In genomic region chrX:149390928-149391327, GRCm38 (mm10) we compare ENCODE assay signal across 40 mouse cellular contexts. TPM values are rescaled to one million over a fixed set of nuclear protein-coding genes. Genes with fewer than 3 reads are reported as not detected.
"Had no signal": no experiment of that assay in that cellular context is flagged by ENCODE, and none has a peak within 500 bp of the region (broad histone marks: within the 10 kb centered on the region; RNA-seq: fewer than 3 reads in every experiment).

No protein-coding gene starts in this region.

RNA-seq across cellular contexts. Expression of gene Gm15085, which starts 56.5 kb away (rescaled TPM):
- total RNA-seq: left cerebral cortex, adult 8-10 months; left cerebral cortex, postnatal 10 days; left cerebral cortex, postnatal 14 days; left cerebral cortex, postnatal 25 days; left cerebral cortex, postnatal 36 days; left cerebral cortex, postnatal 4 days; liver, adult 2 months; megakaryocyte progenitor cell, adult 5-6 weeks; megakaryocyte, adult 5-6 weeks; megakaryocyte-erythroid progenitor cell, adult 5-6 weeks; midbrain, postnatal 0 days; monocyte, adult 5-6 weeks had no signal
- polyA plus RNA-seq: limb, embryonic 10.5 days; limb, embryonic 11.5 days; limb, embryonic 12.5 days; limb, embryonic 13.5 days; limb, embryonic 14.5 days; limb, embryonic 15.5 days; liver, adult 2 months; liver, embryonic 11.5 days; liver, embryonic 12.5 days; liver, embryonic 13.5 days; liver, embryonic 14.5 days; liver, embryonic 15.5 days; liver, embryonic 16.5 days; liver, postnatal 0 days; lung, adult 2 months; lung, embryonic 14.5 days; lung, embryonic 15.5 days; lung, embryonic 16.5 days; lung, postnatal 0 days; macrophage; midbrain, embryonic 10.5 days; midbrain, embryonic 11.5 days; midbrain, embryonic 12.5 days; midbrain, embryonic 13.5 days; midbrain, embryonic 14.5 days; midbrain, embryonic 15.5 days; midbrain, embryonic 16.5 days; midbrain, postnatal 0 days; myocyte; neural tube, embryonic 11.5 days had no signal
